Comparison of ENCODE assay signal across 8 mouse cellular contexts in the genomic region with DNA sequence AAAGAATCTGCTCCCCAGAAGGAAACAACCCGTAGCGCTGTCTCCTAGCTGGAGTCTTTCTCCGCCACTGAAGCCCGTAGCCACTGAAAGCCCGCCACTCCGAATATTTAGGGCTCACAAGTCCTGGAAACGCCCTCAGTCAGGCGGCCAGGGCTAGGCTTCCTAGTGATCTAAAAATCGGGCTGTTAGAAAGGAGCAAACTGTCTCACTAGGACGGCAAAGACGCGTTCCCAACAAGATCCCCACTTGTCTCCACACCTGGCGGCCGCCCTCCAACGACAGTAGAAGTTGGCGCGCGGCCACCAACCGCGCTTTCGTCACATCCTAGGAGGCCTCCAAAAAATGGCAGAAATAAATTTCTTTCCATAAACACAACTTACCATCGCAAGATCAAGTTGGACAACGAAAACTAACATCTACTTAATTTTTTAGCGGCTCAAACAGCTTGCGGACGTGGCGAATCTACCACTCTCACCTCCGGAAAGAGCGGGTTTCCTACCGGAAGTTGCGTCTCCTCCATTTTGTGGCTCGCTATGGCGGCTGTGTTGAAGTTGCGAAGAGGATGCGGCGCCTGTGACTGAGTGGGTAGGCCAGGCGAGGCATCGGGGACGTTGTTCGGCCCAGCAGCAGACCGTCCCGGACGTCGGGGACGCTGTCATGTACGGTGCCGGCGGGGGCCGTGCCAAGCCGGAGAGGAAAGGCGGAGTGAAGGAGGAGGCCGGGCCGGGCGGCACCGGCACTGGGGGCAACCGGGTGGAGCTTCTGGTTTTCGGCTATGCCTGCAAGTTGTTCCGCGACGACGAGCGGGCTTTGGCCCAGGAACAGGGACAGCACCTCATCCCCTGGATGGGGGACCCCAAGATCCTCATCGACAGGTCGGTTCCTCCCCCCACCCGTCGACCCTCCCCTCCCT. TPM values are rescaled to one million over a fixed set of nuclear protein-coding genes. Genes with fewer than 3 reads are reported as not detected.
DNase-seq lines count a peak whose midpoint lies in the region; ATAC-seq and TF ChIP-seq lines count a peak whose summit lies in the region.

A gene (plus strand): TSS at position 500 of the 913 bp plus-strand sequence.

- peaks cover 28% of the 10 kb centered on the region for H3K79me2 ChIP-seq in MEL (ENCODE audit: control insufficient read depth, insufficient read depth, low read length, poor library complexity)

- H3K27me3 ChIP-seq in MEL (ENCODE audit: control insufficient read depth in 1 of 2, insufficient read depth in 2 of 2, low read length in 2 of 2): 0 out of 4 replicates have a peak, but pooled peaks cover 0 to 3% of the 10 kb centered on the region in 2 experiments
- H3K27me3 ChIP-seq in cerebellum, adult 2 months (ENCODE audit: control insufficient read depth, insufficient read depth, low read length): no peaks in the 10 kb centered on the region
- no peaks in the 10 kb centered on the region for H3K27me3 ChIP-seq in hindbrain, embryonic 10.5 days (ENCODE audit: insufficient read depth, poor library complexity, severe bottlenecking)
- no peaks in the 10 kb centered on the region for H3K27me3 ChIP-seq in lung, postnatal 0 days (replicated peaks; ENCODE audit: insufficient read depth, low read length)

- H3K4me3 ChIP-seq in MEL (ENCODE audit: control insufficient read depth in 1 of 2, insufficient read depth in 1 of 2, low read depth in 2 of 2, low read length in 2 of 2): peak within 1 kb of the TSS; percentile 86 to 99
- H3K4me3 ChIP-seq in cerebellum, adult 2 months (replicated peaks; ENCODE audit: insufficient read depth, low read depth, low read length): peak within 1 kb of the TSS; percentile 88
- peak within 1 kb of the TSS; percentile 93 for H3K4me3 ChIP-seq in hindbrain, embryonic 10.5 days
- H3K4me3 ChIP-seq in lung, postnatal 0 days (ENCODE audit: low read depth, low read length): peak within 1 kb of the TSS; percentile 99

- under 1% methylated on average over 66 of the region's 66 CpGs for WGBS in cerebellum, adult 2 months
- WGBS in hindbrain, embryonic 10.5 days: under 1% methylated on average over 66 of the region's 66 CpGs
- under 1% methylated on average over 66 of the region's 66 CpGs for WGBS in lung, postnatal 0 days

- peak within 1 kb of the TSS; percentile 87 for H3K27ac ChIP-seq in MEL (ENCODE audit: control insufficient read depth, low read depth, low read length)
- H3K27ac ChIP-seq in cerebellum, adult 2 months (ENCODE audit: insufficient read depth, low read length): peak within 1 kb of the TSS; percentile 88
- H3K27ac ChIP-seq in hindbrain, embryonic 10.5 days: peak within 1 kb of the TSS; percentile 96
- peak within 1 kb of the TSS; percentile 55 for H3K27ac ChIP-seq in lung, postnatal 0 days (ENCODE audit: low read length)

- peak; percentile 91 for DNase-seq in MEL (ENCODE audit: low read depth, low spot score)
- peak; percentile 82 to 92 for DNase-seq in cerebellum, adult 2 months
- peak; percentile 84 for DNase-seq in hindbrain, embryonic 10.5 days (ENCODE audit: low spot score)
- DNase-seq in layer of hippocampus, adult 9-11 months: peak; percentile 74
- DNase-seq in lung, postnatal 0 days (ENCODE audit: low spot score): peak; percentile 89
- DNase-seq in ovary, postnatal 14 days (ENCODE audit: low spot score): peak; percentile 82
- DNase-seq in thymus, postnatal 14 days: peak; percentile 80

- H3K4me1 ChIP-seq in MEL (ENCODE audit: control insufficient read depth in 1 of 2, insufficient read depth in 2 of 2, low read length in 2 of 2): peaks cover 6 to 10% of the 10 kb centered on the region in 2 experiments; a peak in 3 of 4 replicates
- H3K4me1 ChIP-seq in cerebellum, adult 2 months (ENCODE audit: control insufficient read depth, insufficient read depth, low read length): peaks cover 5% of the 10 kb centered on the region
- H3K4me1 ChIP-seq in hindbrain, embryonic 10.5 days (replicated peaks): peaks cover 21% of the 10 kb centered on the region
- H3K4me1 ChIP-seq in lung, postnatal 0 days (ENCODE audit: insufficient read depth, low read depth, low read length): peaks cover 6% of the 10 kb centered on the region

- ATAC-seq in frontal cortex, adult (ENCODE audit: low TSS enrichment): peak; percentile 65; the same call in 1 of the 2 replicates
- peak; percentile 82 for ATAC-seq in lung, postnatal 0 days

- no peak for TF ChIP-seq RAD21 in MEL (IDR thresholded peaks at IDR 0.05; ENCODE audit: low read depth, low read length)

- peak within 1 kb of the TSS; percentile 98 for H3K4me2 ChIP-seq in lung, postnatal 0 days (replicated peaks; ENCODE audit: low read depth, low read length)

- no peak for TF ChIP-seq CTCF in MEL (IDR thresholded peaks at IDR 0.05 in 2 of 3, conservative IDR thresholded peaks at IDR 0.05 in 1 of 3; ENCODE audit: control insufficient read depth in 1 of 3, insufficient read depth in 1 of 3, low read depth in 2 of 3, low read length in 3 of 3, poor library complexity in 1 of 3, severe bottlenecking in 1 of 3)
- TF ChIP-seq CTCF in cerebellum, adult 2 months (IDR thresholded peaks at IDR 0.05; ENCODE audit: borderline replicate concordance, insufficient read depth, low read depth, low read length): no peak
- peak; percentile 24; the same call in 1 of the 2 replicates for TF ChIP-seq CTCF in lung, postnatal 0 days (IDR thresholded peaks at IDR 0.05)

- H3K9ac ChIP-seq in MEL (ENCODE audit: control insufficient read depth, low read depth, low read length, poor library complexity, severe bottlenecking): peak within 1 kb of the TSS; percentile 94
- H3K9ac ChIP-seq in lung, postnatal 0 days (replicated peaks; ENCODE audit: low read depth): peak within 1 kb of the TSS; percentile 94

- peaks cover 15 to 19% of the 10 kb centered on the region in 2 experiments for H3K36me3 ChIP-seq in MEL (ENCODE audit: control insufficient read depth in 1 of 2, insufficient read depth in 2 of 2, low read length in 2 of 2)
- peaks cover 30% of the 10 kb centered on the region for H3K36me3 ChIP-seq in hindbrain, embryonic 10.5 days
- peaks cover 6% of the 10 kb centered on the region; the same call in 1 of the 2 replicates for H3K36me3 ChIP-seq in lung, postnatal 0 days (ENCODE audit: insufficient read depth, low read length)

- H3K9me3 ChIP-seq in MEL (replicated peaks; ENCODE audit: insufficient read depth, low read length): no peaks in the 10 kb centered on the region
- H3K9me3 ChIP-seq in hindbrain, embryonic 10.5 days: no peaks in the 10 kb centered on the region
- no peaks in the 10 kb centered on the region for H3K9me3 ChIP-seq in lung, postnatal 0 days (ENCODE audit: low read length)

- peak; percentile 35 to 84; a peak in 3 of 4 replicates for TF ChIP-seq POLR2A in MEL (IDR thresholded peaks at IDR 0.05; ENCODE audit: control insufficient read depth in 1 of 2, insufficient read depth in 1 of 2, low read depth in 1 of 2, low read length in 2 of 2, poor library complexity in 1 of 2)
- peak; percentile 55; the same call in 1 of the 2 replicates for TF ChIP-seq POLR2A in cerebellum, adult 2 months (IDR thresholded peaks at IDR 0.05; ENCODE audit: borderline replicate concordance, insufficient read depth, low read length)

- TF ChIP-seq EP300 in MEL (IDR thresholded peaks at IDR 0.05; ENCODE audit: low read depth in 1 of 2, low read length in 2 of 2): no peak
- TF ChIP-seq EP300 in lung, postnatal 0 days (IDR thresholded peaks at IDR 0.05): peak; percentile 72

TF ChIP-seq in MEL, 35 proteins besides CTCF, POLR2A, EP300 and RAD21 (continues in another document):
- TF ChIP-seq ZNF384 (IDR thresholded peaks at IDR 0.05; ENCODE audit: low read depth, low read length): no peak
- peak; percentile 82 for TF ChIP-seq SIN3A (IDR thresholded peaks at IDR 0.05; ENCODE audit: low read length)
- no peak for TF ChIP-seq CHD2 (IDR thresholded peaks at IDR 0.05; ENCODE audit: low read length)
- no peak for TF ChIP-seq GABPA (IDR thresholded peaks at IDR 0.05; ENCODE audit: low read depth, low read length)
- TF ChIP-seq NELFE (IDR thresholded peaks at IDR 0.05; ENCODE audit: low read depth, low read length): peak; percentile 88
- TF ChIP-seq USF1 (IDR thresholded peaks at IDR 0.05; ENCODE audit: low read depth, low read length): no peak
- TF ChIP-seq MAFK (IDR thresholded peaks at IDR 0.05; ENCODE audit: borderline replicate concordance, low read depth, low read length): no peak
- peak; percentile 41; the same call in 1 of the 2 replicates for TF ChIP-seq MAZ (IDR thresholded peaks at IDR 0.05; ENCODE audit: low read depth, low read length)
- TF ChIP-seq BHLHE40 (IDR thresholded peaks at IDR 0.05; ENCODE audit: borderline replicate concordance, low read depth, low read length): peak; percentile 93
- TF ChIP-seq POLR2AphosphoS5 (IDR thresholded peaks at IDR 0.05; ENCODE audit: borderline replicate concordance, low read depth, low read length): no peak
- TF ChIP-seq ETS1 (IDR thresholded peaks at IDR 0.05; ENCODE audit: low read depth, low read length): peak; percentile 46
- peak; percentile 100 for TF ChIP-seq ZC3H11A (IDR thresholded peaks at IDR 0.05; ENCODE audit: low read depth, low read length)
- TF ChIP-seq MEF2A (IDR thresholded peaks at IDR 0.05; ENCODE audit: extremely low read depth, insufficient replicate concordance, low read depth, low read length, poor library complexity, severe bottlenecking): no peak
- TF ChIP-seq ZMIZ1 (IDR thresholded peaks at IDR 0.05; ENCODE audit: low read depth, low read length): peak; percentile 75
- TF ChIP-seq ZKSCAN1 (IDR thresholded peaks at IDR 0.05; ENCODE audit: low read depth, low read length): no peak
- TF ChIP-seq KAT2A (conservative IDR thresholded peaks at IDR 0.05; ENCODE audit: low read depth, low read length): peak; percentile 79
- peak; percentile 71; the same call in 1 of the 2 replicates for TF ChIP-seq ELF1 (IDR thresholded peaks at IDR 0.05; ENCODE audit: low read depth, low read length)
- no peak for TF ChIP-seq TAL1 (IDR thresholded peaks at IDR 0.05; ENCODE audit: low read length)
- TF ChIP-seq CHD1 (IDR thresholded peaks at IDR 0.05; ENCODE audit: low read depth, low read length): no peak
- no peak for TF ChIP-seq GATA1 (IDR thresholded peaks at IDR 0.05; ENCODE audit: low read depth, low read length)
- TF ChIP-seq MXI1 (IDR thresholded peaks at IDR 0.05; ENCODE audit: low read depth, low read length): peak; percentile 79
- TF ChIP-seq E2F4 (IDR thresholded peaks at IDR 0.05; ENCODE audit: borderline replicate concordance, low read depth, low read length): peak; percentile 86
- TF ChIP-seq HCFC1 (IDR thresholded peaks at IDR 0.05; ENCODE audit: low read depth, low read length): peak; percentile 94

RNA-seq across cellular contexts. Expression of the gene that starts here (rescaled TPM):
- 37.4 and 38.5 TPM in 2 replicates for total RNA-seq in MEL (2012; rRNA removed)
- polyA plus RNA-seq in MEL (2012; ENCODE audit: insufficient read depth in 1 of 2, insufficient read length in 2 of 2, low read depth in 1 of 2, low replicate concordance in 2 of 2, missing spikeins in 1 of 2): 10 to 100 TPM in 1 of 2 experiments, not detected in 1; 74.7 TPM
- polyA plus RNA-seq in cerebellum, adult 2 months (2012; rRNA removed): 191 and 194 TPM in 2 replicates
- polyA plus RNA-seq in hindbrain, embryonic 10.5 days (2016; fragmentation: Nextera tagmentation; extraction: Ambion mirVana): 39.8 and 46.3 TPM in 2 replicates
- 27.7 and 28.1 TPM in 2 replicates for polyA plus RNA-seq in lung, postnatal 0 days (2015; fragmentation: Nextera tagmentation; extraction: Ambion mirVana)

Comparison
In these comparisons a context has a peak if more than half of its experiments do, and no peak if none do; other contexts are left out.
1. Peak in every context shown above with its lines: DNase-seq, ATAC-seq, H3K4me3 ChIP-seq and H3K27ac ChIP-seq.